Mouse (Mus musculus) cortical plate, adult 2 months (tissue): Measurements from ENCODE around the gene Anapc16.

Source experiments
- CTCF ChIP-seq: fragments of 200-500 bp; IDR thresholded peaks from 2 replicates; pipeline ENCODE4 v1.5.1; 2011; ENCODE audit warnings: mild to moderate bottlenecking, control low read depth, low read length; ENCODE audit not compliant: insufficient read depth; ENCODE audit errors: extremely low read depth
- POLR2A ChIP-seq: fragments of 200-500 bp; IDR thresholded peaks from 2 replicates; pipeline ENCODE4 v1.6.1; 2011; ENCODE audit warnings: mild to moderate bottlenecking, low read length, control low read depth; ENCODE audit not compliant: insufficient read depth; ENCODE audit errors: extremely low read depth

GRCm38 (mm10) chr10:60031562-60031961, 28.6 kb upstream of the Anapc16 start:
- no peak for TF ChIP-seq CTCF
- TF ChIP-seq POLR2A: no peak
